Comparison of ENCODE assay signal across 11 mouse cellular contexts in genomic region chr10:127016488-127016887, GRCm38 (mm10). TPM values are rescaled to one million over a fixed set of nuclear protein-coding genes. Genes with fewer than 3 reads are reported as not detected.
DNase-seq lines count a peak whose midpoint lies in the region; ATAC-seq and TF ChIP-seq lines count a peak whose summit lies in the region.
"Had no signal": no experiment of that assay in that cellular context is flagged by ENCODE, and none has a peak within 500 bp of the region (broad histone marks: within the 10 kb centered on the region; RNA-seq: fewer than 3 reads in every experiment).

No protein-coding gene starts in this region.

- intact Hi-C loops in left cerebral cortex, adult 2 months (cut with DNase I) = no loop called here
- intact Hi-C loops in left cerebral cortex, postnatal 25 days (cut with DNase I) = no loop called here

- TF ChIP-seq POLR2A in MEL (IDR thresholded peaks at IDR 0.05; ENCODE audit: control insufficient read depth in 1 of 2, insufficient read depth in 1 of 2, low read depth in 1 of 2, low read length in 2 of 2, poor library complexity in 1 of 2) = no peak
- no peak for TF ChIP-seq POLR2A in cerebellum, adult 2 months (IDR thresholded peaks at IDR 0.05; ENCODE audit: borderline replicate concordance, insufficient read depth, low read length)

- no peaks in the 10 kb centered on the region for H3K27me3 ChIP-seq in MEL (ENCODE audit: control insufficient read depth in 1 of 2, insufficient read depth in 2 of 2, low read length in 2 of 2)
- no peaks in the 10 kb centered on the region for H3K27me3 ChIP-seq in intestine, embryonic 15.5 days (replicated peaks)
- no peaks in the 10 kb centered on the region for H3K27me3 ChIP-seq in limb, embryonic 11.5 days (ENCODE audit: control insufficient read depth, insufficient read depth, low read length)
- H3K27me3 ChIP-seq in cerebellum, adult 2 months (ENCODE audit: control insufficient read depth, insufficient read depth, low read length) = no peaks in the 10 kb centered on the region
- H3K27me3 ChIP-seq in hindbrain, embryonic 10.5 days (ENCODE audit: insufficient read depth, poor library complexity, severe bottlenecking) = no peaks in the 10 kb centered on the region
- H3K27me3 ChIP-seq: heart, embryonic 13.5 days had no signal

- no peak overlapping the region for H3K27ac ChIP-seq in left cerebral cortex, adult 2 months
- no peak overlapping the region for H3K27ac ChIP-seq in MEL (ENCODE audit: control insufficient read depth, low read depth, low read length)
- H3K27ac ChIP-seq in intestine, embryonic 15.5 days = no peak overlapping the region
- no peak overlapping the region for H3K27ac ChIP-seq in limb, embryonic 11.5 days (replicated peaks; ENCODE audit: low read depth, low read length)
- H3K27ac ChIP-seq in cerebellum, adult 2 months (ENCODE audit: insufficient read depth, low read length) = no peak overlapping the region
- H3K27ac ChIP-seq in hindbrain, embryonic 10.5 days = no peak overlapping the region
- H3K27ac ChIP-seq: heart, embryonic 13.5 days had no signal

- no peak for DNase-seq in left cerebral cortex, adult 2 months (ENCODE audit: extremely low spot score in 1 of 2, low spot score in 2 of 2)
- DNase-seq in left cerebral cortex, postnatal 25 days (ENCODE audit: low spot score in 2 of 2) = no peak
- DNase-seq in MEL (ENCODE audit: low read depth, low spot score) = no peak
- peak; percentile 53 for DNase-seq in limb, embryonic 11.5 days (ENCODE audit: low spot score)
- DNase-seq in c-Kit-positive CD71-positive TER-119-positive erythroid progenitor cells, embryonic 14.5 days (ENCODE audit: low spot score) = no peak
- no peak for DNase-seq in cerebellum, adult 2 months
- DNase-seq in hindbrain, embryonic 10.5 days (ENCODE audit: low spot score) = no peak
- DNase-seq: thymus, adult 2 months had no signal

- H3K9ac ChIP-seq in MEL (ENCODE audit: control insufficient read depth, low read depth, low read length, poor library complexity, severe bottlenecking) = no peak overlapping the region
- no peak overlapping the region for H3K9ac ChIP-seq in intestine, embryonic 15.5 days
- no peak overlapping the region for H3K9ac ChIP-seq in limb, embryonic 11.5 days (ENCODE audit: low read length)

- peak; percentile 36; the same call in 1 of the 2 replicates for ATAC-seq in intestine, embryonic 15.5 days
- ATAC-seq in limb, embryonic 11.5 days (ENCODE audit: insufficient number of reproducible peaks, low FRiP score, low TSS enrichment, low read depth) = peak; percentile 51; the same call in 1 of the 2 replicates

- H3K4me2 ChIP-seq in intestine, embryonic 15.5 days (replicated peaks) = no peak overlapping the region
- H3K4me2 ChIP-seq in limb, embryonic 11.5 days (ENCODE audit: low read depth, severe bottlenecking) = no peak overlapping the region
- H3K4me2 ChIP-seq: heart, embryonic 13.5 days had no signal

- H3K4me3 ChIP-seq in left cerebral cortex, adult 2 months = no peak overlapping the region
- H3K4me3 ChIP-seq in MEL (ENCODE audit: control insufficient read depth in 1 of 2, insufficient read depth in 1 of 2, low read depth in 2 of 2, low read length in 2 of 2) = no peak overlapping the region
- no peak overlapping the region for H3K4me3 ChIP-seq in intestine, embryonic 15.5 days (replicated peaks)
- H3K4me3 ChIP-seq in limb, embryonic 11.5 days (ENCODE audit: low read depth, low read length) = no peak overlapping the region
- no peak overlapping the region for H3K4me3 ChIP-seq in cerebellum, adult 2 months (replicated peaks; ENCODE audit: insufficient read depth, low read depth, low read length)
- H3K4me3 ChIP-seq in hindbrain, embryonic 10.5 days = no peak overlapping the region
- H3K4me3 ChIP-seq: heart, embryonic 13.5 days had no signal

- peak; percentile 8 for TF ChIP-seq RAD21 in MEL (IDR thresholded peaks at IDR 0.05; ENCODE audit: low read depth, low read length)

- no peaks in the 10 kb centered on the region for H3K79me2 ChIP-seq in MEL (ENCODE audit: control insufficient read depth, insufficient read depth, low read length, poor library complexity)

- no peak for TF ChIP-seq EP300 in MEL (IDR thresholded peaks at IDR 0.05; ENCODE audit: low read depth in 1 of 2, low read length in 2 of 2)

- no peaks in the 10 kb centered on the region for H3K9me3 ChIP-seq in MEL (replicated peaks; ENCODE audit: insufficient read depth, low read length)
- H3K9me3 ChIP-seq in intestine, embryonic 15.5 days = no peaks in the 10 kb centered on the region
- H3K9me3 ChIP-seq in limb, embryonic 11.5 days (ENCODE audit: control insufficient read depth, low read length) = no peaks in the 10 kb centered on the region
- no peaks in the 10 kb centered on the region for H3K9me3 ChIP-seq in hindbrain, embryonic 10.5 days
- H3K9me3 ChIP-seq: G1E; heart, embryonic 13.5 days had no signal

- no peaks in the 10 kb centered on the region for H3K4me1 ChIP-seq in MEL (ENCODE audit: control insufficient read depth in 1 of 2, insufficient read depth in 2 of 2, low read length in 2 of 2)
- H3K4me1 ChIP-seq in intestine, embryonic 15.5 days (replicated peaks) = no peaks in the 10 kb centered on the region
- 0 out of 2 replicates have a peak, but pooled peaks cover 4% of the 10 kb centered on the region for H3K4me1 ChIP-seq in limb, embryonic 11.5 days (ENCODE audit: control insufficient read depth, insufficient read depth, low read length)
- no peaks in the 10 kb centered on the region for H3K4me1 ChIP-seq in cerebellum, adult 2 months (ENCODE audit: control insufficient read depth, insufficient read depth, low read length)
- H3K4me1 ChIP-seq in hindbrain, embryonic 10.5 days (replicated peaks) = peaks cover 6% of the 10 kb centered on the region; the same call in 1 of the 2 replicates
- H3K4me1 ChIP-seq: heart, embryonic 13.5 days had no signal

- TF ChIP-seq CTCF in left cerebral cortex, adult 2 months (IDR thresholded peaks at IDR 0.05) = peak; percentile 14
- TF ChIP-seq CTCF in MEL (IDR thresholded peaks at IDR 0.05 in 2 of 3, conservative IDR thresholded peaks at IDR 0.05 in 1 of 3; ENCODE audit: control insufficient read depth in 1 of 3, insufficient read depth in 1 of 3, low read depth in 2 of 3, low read length in 3 of 3, poor library complexity in 1 of 3, severe bottlenecking in 1 of 3) = peak in 1 of 3 experiments; percentile 30; a peak in 2 of 6 replicates
- TF ChIP-seq CTCF in cerebellum, adult 2 months (IDR thresholded peaks at IDR 0.05; ENCODE audit: borderline replicate concordance, insufficient read depth, low read depth, low read length) = no peak

- WGBS in intestine, embryonic 15.5 days = 59% methylated on average over 5 of the region's 5 CpGs
- WGBS in limb, embryonic 11.5 days = 62% methylated on average over 5 of the region's 5 CpGs
- 60% methylated on average over 5 of the region's 5 CpGs for WGBS in cerebellum, adult 2 months
- WGBS in hindbrain, embryonic 10.5 days = 65% methylated on average over 5 of the region's 5 CpGs

- no peaks in the 10 kb centered on the region; a peak in 1 of 4 replicates for H3K36me3 ChIP-seq in MEL (ENCODE audit: control insufficient read depth in 1 of 2, insufficient read depth in 2 of 2, low read length in 2 of 2)
- H3K36me3 ChIP-seq in intestine, embryonic 15.5 days = no peaks in the 10 kb centered on the region
- H3K36me3 ChIP-seq in limb, embryonic 11.5 days (ENCODE audit: control insufficient read depth, insufficient read depth, low read length) = no peaks in the 10 kb centered on the region
- H3K36me3 ChIP-seq in hindbrain, embryonic 10.5 days = peaks cover 6% of the 10 kb centered on the region

RNA-seq across cellular contexts. Expression of gene Tsfm, which starts 14.2 kb away (rescaled TPM):
- total RNA-seq in left cerebral cortex, adult 2 months (2021) = 10 to 100 TPM; 30.2 to 30.7 TPM
- 10 to 100 TPM; 30.1 to 37.1 TPM for total RNA-seq in left cerebral cortex, postnatal 25 days (2021)
- 88.9 and 90.0 TPM in 2 replicates for total RNA-seq in MEL (2012; rRNA removed)
- polyA plus RNA-seq in MEL (2012; ENCODE audit: insufficient read depth in 1 of 2, insufficient read length in 2 of 2, low read depth in 1 of 2, low replicate concordance in 2 of 2, missing spikeins in 1 of 2) = 10 to 100 TPM in 1 of 2 experiments, not detected in 1; 84.7 TPM
- 91.8 and 99.3 TPM in 2 replicates for polyA plus RNA-seq in intestine, embryonic 15.5 days (2015; fragmentation: Nextera tagmentation; extraction: Ambion mirVana)
- polyA plus RNA-seq in limb, embryonic 11.5 days (2014; fragmentation: Nextera tagmentation; extraction: Ambion mirVana) = 87.4 and 91.8 TPM in 2 replicates
- 45.2 and 45.4 TPM in 2 replicates for polyA plus RNA-seq in cerebellum, adult 2 months (2012; rRNA removed)
- 91.4 and 97.4 TPM in 2 replicates for polyA plus RNA-seq in hindbrain, embryonic 10.5 days (2016; fragmentation: Nextera tagmentation; extraction: Ambion mirVana)

RNA-seq across cellular contexts. Expression of gene Avil, which starts 16.0 kb away (rescaled TPM):
- under 1 TPM; 0.18 to 0.28 TPM for total RNA-seq in left cerebral cortex, adult 2 months (2021)
- under 1 TPM in 1 of 2 experiments, not detected in 1; 0.25 TPM for total RNA-seq in left cerebral cortex, postnatal 25 days (2021)
- total RNA-seq in MEL (2012; rRNA removed) = 10.1 and 21.6 TPM in 2 replicates
- polyA plus RNA-seq in MEL (2012; ENCODE audit: insufficient read depth in 1 of 2, insufficient read length in 2 of 2, low read depth in 1 of 2, low replicate concordance in 2 of 2, missing spikeins in 1 of 2) = 10 to 100 TPM; 16.0 to 49.7 TPM
- polyA plus RNA-seq in intestine, embryonic 15.5 days (2015; fragmentation: Nextera tagmentation; extraction: Ambion mirVana) = 0.10 and 0.21 TPM in 2 replicates
- polyA plus RNA-seq in limb, embryonic 11.5 days (2014; fragmentation: Nextera tagmentation; extraction: Ambion mirVana) = 0.07 and 0.16 TPM in 2 replicates
- 0.33 and 0.54 TPM in 2 replicates for polyA plus RNA-seq in cerebellum, adult 2 months (2012; rRNA removed)
- 0.63 and 1.6 TPM in 2 replicates for polyA plus RNA-seq in hindbrain, embryonic 10.5 days (2016; fragmentation: Nextera tagmentation; extraction: Ambion mirVana)
- polyA plus RNA-seq: G1E had no signal

RNA-seq across cellular contexts. Expression of gene Mettl1, which starts 24.7 kb away (rescaled TPM):
- 10 to 100 TPM; 10.1 to 12.3 TPM for total RNA-seq in left cerebral cortex, adult 2 months (2021)
- total RNA-seq in left cerebral cortex, postnatal 25 days (2021) = 1 to 10 TPM; 8.7 to 9.7 TPM
- total RNA-seq in MEL (2012; rRNA removed) = 32.6 and 35.3 TPM in 2 replicates
- 10 to 100 TPM in 1 of 2 experiments, not detected in 1; 67.3 TPM for polyA plus RNA-seq in MEL (2012; ENCODE audit: insufficient read depth in 1 of 2, insufficient read length in 2 of 2, low read depth in 1 of 2, low replicate concordance in 2 of 2, missing spikeins in 1 of 2)
- 48.9 and 55.1 TPM in 2 replicates for polyA plus RNA-seq in intestine, embryonic 15.5 days (2015; fragmentation: Nextera tagmentation; extraction: Ambion mirVana)
- 47.6 and 50.4 TPM in 2 replicates for polyA plus RNA-seq in limb, embryonic 11.5 days (2014; fragmentation: Nextera tagmentation; extraction: Ambion mirVana)
- polyA plus RNA-seq in cerebellum, adult 2 months (2012; rRNA removed) = 10.7 and 11.8 TPM in 2 replicates
- polyA plus RNA-seq in hindbrain, embryonic 10.5 days (2016; fragmentation: Nextera tagmentation; extraction: Ambion mirVana) = 39.2 and 51.0 TPM in 2 replicates

RNA-seq across cellular contexts. Expression of gene Eef1akmt3, which starts 24.8 kb away (rescaled TPM):
- under 1 TPM in 1 of 2 experiments, not detected in 1; 0.21 TPM for total RNA-seq in left cerebral cortex, adult 2 months (2021)
- under 1 TPM; 0.16 to 0.25 TPM for total RNA-seq in left cerebral cortex, postnatal 25 days (2021)
- 0.27 and 0.42 TPM in 2 replicates for total RNA-seq in MEL (2012; rRNA removed)
- polyA plus RNA-seq in MEL (2012; ENCODE audit: insufficient read depth in 1 of 2, insufficient read length in 2 of 2, low read depth in 1 of 2, low replicate concordance in 2 of 2, missing spikeins in 1 of 2) = 1 to 10 TPM in 1 of 2 experiments, not detected in 1; 2.3 TPM
- 0.40 and 0.69 TPM in 2 replicates for polyA plus RNA-seq in intestine, embryonic 15.5 days (2015; fragmentation: Nextera tagmentation; extraction: Ambion mirVana)
- polyA plus RNA-seq in limb, embryonic 11.5 days (2014; fragmentation: Nextera tagmentation; extraction: Ambion mirVana) = 0.19 and 0.31 TPM in 2 replicates
- 0.13 TPM in 2 replicates for polyA plus RNA-seq in cerebellum, adult 2 months (2012; rRNA removed)
- 0.07 and 0.25 TPM in 2 replicates for polyA plus RNA-seq in hindbrain, embryonic 10.5 days (2016; fragmentation: Nextera tagmentation; extraction: Ambion mirVana)

RNA-seq across cellular contexts. Expression of gene Cyp27b1, which starts 31.6 kb away (rescaled TPM):
- under 1 TPM; 0.36 to 0.77 TPM for total RNA-seq in left cerebral cortex, adult 2 months (2021)
- 1 to 10 TPM in 1 of 2 experiments, under 1 TPM in 1; 0.57 to 1.1 TPM for total RNA-seq in left cerebral cortex, postnatal 25 days (2021)
- 0.23 TPM in 2 replicates for total RNA-seq in MEL (2012; rRNA removed)
- polyA plus RNA-seq in MEL (2012; ENCODE audit: insufficient read depth in 1 of 2, insufficient read length in 2 of 2, low read depth in 1 of 2, low replicate concordance in 2 of 2, missing spikeins in 1 of 2) = under 1 TPM in 1 of 2 experiments, not detected in 1; 0.93 TPM
- 0.05 and 0.11 TPM in 2 replicates for polyA plus RNA-seq in intestine, embryonic 15.5 days (2015; fragmentation: Nextera tagmentation; extraction: Ambion mirVana)
- not detected in 2 replicates for polyA plus RNA-seq in limb, embryonic 11.5 days (2014; fragmentation: Nextera tagmentation; extraction: Ambion mirVana)
- 0.19 and 0.29 TPM in 2 replicates for polyA plus RNA-seq in cerebellum, adult 2 months (2012; rRNA removed)
- polyA plus RNA-seq in hindbrain, embryonic 10.5 days (2016; fragmentation: Nextera tagmentation; extraction: Ambion mirVana) = 0.06 and 0.34 TPM in 2 replicates
